Mouse (Mus musculus): ENCODE data around the gene Serpinf1.
"Not testable (repeated sequence)": the region's sequence is repeated elsewhere in the genome, so short reads cannot be mapped to it uniquely, and the experiment has no call there.

Gene Serpinf1

DNA sequence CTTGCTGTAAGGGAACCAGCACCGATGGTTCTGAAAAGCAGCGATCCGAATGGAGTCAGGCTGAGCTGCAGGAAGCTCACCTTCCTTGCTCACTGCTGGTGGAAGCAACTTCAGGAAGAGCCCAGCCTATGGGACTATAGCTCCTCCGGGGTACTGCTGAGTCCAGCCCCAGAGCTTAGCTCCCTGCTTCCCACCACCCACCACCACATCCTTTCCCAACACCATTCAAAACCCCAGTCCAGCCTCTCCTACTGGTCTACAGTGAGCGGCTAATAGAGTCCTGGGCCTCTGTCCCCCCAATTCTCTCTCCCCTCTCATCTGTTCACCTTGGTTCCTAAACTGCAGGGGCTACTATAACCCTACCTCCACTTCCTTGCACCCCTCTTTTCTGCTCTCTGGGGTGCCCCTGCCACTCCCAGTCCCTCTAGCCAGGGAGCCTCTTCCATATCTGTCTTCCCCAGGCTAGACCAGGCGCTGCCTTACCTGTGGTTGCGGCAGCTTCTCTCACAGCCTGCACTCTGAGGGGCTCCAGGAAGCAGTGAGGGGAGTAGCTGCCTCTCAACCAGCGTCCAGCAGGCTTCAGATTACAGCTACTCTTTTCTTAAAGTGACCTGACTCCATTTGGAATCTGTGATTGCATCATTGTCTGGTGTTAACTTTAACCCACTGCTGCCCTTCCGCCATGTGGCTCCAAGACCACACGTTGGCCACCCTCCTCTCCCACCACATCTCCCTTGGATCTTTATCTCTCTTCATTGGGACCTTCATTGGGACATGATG, at the start of gene Serpinf1:
Gene Serpinf1 (minus strand): TSS at position 689 of the 780 bp plus-strand sequence.
- peak; percentile 54 for DNase-seq (ENCODE audit: low read depth, low spot score)

DNA sequence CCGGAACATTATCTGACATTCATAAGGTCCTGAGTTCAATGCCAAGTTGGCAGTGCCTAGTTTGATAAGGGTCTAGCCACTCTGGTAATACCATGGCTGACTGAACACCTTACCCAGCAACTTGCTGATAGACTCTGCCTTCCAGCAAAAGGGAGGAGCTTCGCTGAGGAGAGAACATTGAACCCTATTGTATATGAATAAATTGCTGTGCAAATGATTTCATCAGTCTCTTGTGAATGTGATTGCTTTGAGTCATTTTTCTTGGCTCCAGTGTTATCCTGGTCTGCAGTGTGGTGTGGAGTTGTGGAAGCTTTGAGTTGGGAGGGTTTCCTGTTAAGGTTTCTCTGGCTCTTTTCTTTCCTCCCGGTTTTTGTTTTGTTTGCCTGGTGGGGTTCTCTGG, 48.2 kb upstream of the Serpinf1 start:
- no peak for DNase-seq (ENCODE audit: low read depth, low spot score)

DNA sequence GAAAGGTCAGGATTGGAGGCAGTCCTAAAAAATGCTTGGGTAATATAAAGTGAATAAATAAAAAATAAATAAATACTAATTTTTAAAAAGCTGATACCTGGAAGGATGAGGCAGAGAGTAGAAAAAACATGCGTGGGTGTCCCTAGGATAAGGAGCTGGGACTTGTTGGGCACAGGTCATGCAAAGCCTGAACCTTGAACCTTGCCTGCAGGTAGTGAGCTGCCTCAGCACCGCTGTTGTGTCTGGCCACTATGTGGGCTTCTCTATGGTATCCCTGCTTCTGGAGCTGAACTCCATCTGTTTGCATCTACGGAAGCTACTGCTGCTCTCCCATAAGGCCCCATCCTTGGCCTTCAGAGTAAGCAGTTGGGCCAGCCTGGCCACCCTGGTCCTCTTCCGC, 46.8 kb upstream of the Serpinf1 start:
- DNase-seq (ENCODE audit: low read depth, low spot score), result no peak

DNA sequence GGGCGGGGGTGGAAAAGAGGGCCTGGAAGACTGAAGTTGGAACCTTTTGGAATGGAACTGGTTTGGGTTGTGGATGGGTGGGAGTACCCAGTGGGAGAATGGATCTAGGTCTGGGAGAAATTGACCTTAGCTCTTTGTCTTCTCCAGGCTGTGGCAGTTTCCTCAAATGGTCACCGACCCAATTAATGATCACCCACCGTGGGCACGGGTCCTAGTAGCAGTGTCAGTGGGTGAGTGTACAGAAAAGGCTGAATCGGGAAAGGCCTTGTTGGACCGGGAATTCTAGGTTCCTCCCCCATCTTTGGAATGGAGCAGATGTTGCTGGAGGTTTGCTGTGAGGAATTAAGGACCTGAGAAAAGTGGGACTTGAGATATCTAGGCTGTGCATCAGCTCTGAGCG, 45.9 kb upstream of the Serpinf1 start:
- no peak for DNase-seq (ENCODE audit: low read depth, low spot score)

DNA sequence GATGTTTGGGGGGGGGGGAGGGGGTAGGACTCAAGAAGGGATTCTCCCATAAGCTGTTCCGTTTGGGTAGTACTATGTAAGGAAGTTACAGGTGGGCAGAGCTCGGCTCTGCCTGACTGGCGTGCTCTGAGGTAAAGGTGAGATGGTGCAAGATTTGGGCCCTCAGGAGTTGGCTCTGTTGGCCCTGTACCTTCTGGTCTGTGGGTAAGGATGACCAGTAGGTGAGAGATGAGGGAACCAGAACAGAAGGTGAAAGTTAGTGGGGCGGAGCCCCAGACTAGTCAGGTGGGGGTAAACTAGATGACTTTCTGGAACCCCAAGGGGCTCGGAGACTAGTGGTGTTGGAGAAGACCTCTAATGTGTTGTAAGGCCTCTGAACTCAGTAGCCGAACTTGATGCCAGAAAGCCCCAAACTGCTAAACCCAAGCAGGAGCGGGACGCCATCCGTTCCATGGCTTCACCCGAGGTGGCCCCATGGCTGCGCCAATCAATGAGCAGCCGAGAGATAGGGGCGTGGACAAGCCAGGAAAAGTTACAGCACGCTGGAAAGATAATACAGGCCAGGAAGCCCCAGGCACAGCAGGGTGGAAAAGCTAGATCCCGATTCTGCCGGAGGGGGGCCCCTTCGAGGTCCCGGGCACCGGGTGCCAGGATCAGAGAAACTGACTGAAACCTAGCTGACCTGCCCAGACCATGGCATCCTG, 45.2 kb upstream of the Serpinf1 start:
- DNase-seq (ENCODE audit: low read depth, low spot score), result no peak

DNA sequence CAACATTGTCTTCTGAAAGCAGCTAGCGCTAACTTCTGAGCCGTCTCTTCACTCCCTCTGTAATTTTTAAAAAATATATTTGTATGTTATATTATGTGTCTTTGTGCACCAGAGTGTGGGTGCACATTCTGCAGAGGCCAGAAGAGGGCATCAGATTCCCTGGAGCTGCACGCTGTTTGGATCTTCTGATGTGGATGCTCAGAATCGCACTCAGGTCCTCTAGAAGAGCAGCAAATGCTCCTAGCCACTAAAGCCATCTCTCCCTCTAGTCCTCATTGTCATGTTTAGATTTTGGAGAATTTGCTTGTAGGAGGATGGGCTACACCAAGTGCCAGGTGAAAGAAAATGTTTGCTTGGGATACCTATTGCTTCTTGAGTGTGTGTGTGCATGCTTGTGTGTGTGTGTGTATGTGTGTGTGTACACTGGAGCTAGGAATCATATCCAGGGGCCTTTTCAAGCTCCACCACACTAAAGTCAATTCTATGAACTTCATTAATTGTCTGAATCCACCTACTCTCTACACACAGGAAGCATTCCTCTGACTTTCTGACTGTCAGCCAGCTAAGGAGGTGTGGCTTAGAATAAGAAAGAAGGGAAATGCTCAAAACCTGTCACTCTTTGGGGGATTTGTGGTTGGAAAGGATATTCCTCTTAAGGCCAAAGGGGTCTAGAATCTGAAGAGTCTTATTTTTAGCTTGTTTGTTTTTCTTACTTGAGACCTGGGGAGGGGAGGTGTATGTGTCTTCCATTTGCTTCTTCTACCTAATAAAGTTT, 44.4 kb upstream of the Serpinf1 start:
- no peak for DNase-seq (ENCODE audit: low read depth, low spot score)

DNA sequence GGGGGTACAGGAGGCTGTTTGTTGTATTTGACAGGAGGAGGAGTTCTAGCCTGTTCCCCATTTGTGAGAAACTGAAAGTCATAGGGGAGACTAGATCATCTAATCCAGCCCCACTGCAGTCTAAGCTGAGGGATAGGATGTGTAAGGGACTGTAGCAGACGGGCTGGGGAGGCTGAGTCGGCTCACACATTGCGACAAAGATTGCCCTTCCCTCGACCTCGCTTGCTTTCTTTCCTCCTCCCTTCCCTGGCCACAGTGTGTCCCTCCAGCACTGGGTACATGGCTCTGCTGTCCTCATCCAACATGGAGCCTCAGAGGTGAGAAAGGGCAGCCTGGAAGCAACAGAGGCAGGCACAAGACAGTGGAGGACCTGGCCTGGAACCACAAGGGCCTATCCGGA, 42.5 kb upstream of the Serpinf1 start:
- no peak for DNase-seq (ENCODE audit: low read depth, low spot score)

DNA sequence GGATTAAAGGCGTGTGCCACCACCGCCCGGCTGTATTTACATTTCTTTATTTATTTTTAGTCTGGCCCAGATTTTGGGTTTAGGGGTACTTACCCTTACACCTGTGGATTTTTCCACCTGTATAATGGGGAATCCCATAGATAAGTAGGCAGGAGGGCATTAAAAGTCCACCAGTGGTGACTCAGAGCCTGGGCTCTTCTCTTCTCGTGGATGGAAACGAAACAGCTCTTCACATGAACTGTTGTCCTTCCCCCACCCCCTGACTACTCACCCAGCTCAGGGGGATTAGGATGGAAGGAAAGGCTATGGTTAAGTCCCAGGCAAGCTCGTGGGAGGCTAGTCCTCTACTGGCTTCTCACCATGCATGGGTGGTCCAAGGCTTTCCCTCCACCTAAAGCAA, 41.9 kb upstream of the Serpinf1 start:
- DNase-seq (ENCODE audit: low read depth, low spot score), result no peak

DNA sequence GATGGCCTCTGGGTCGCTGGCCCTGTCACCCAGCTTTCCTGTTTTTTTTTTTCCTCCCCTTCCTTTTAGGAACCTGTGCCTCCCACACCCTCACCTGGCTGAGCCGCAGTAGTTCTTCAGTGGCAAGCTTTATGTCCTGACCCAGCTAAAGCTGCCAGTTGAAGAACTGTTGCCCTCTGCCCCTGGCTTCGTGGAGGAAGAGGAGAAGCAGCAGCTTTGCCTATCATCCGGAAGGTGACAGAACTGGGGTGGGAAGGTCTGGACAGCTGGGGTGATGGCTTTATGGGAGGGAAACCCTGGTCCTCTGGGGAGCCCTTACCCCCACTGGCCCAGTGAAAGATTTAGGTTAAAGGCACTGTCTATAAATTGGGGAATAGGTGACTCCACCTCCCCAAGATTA, 41.1 kb upstream of the Serpinf1 start:
- DNase-seq (ENCODE audit: low read depth, low spot score), result no peak

DNA sequence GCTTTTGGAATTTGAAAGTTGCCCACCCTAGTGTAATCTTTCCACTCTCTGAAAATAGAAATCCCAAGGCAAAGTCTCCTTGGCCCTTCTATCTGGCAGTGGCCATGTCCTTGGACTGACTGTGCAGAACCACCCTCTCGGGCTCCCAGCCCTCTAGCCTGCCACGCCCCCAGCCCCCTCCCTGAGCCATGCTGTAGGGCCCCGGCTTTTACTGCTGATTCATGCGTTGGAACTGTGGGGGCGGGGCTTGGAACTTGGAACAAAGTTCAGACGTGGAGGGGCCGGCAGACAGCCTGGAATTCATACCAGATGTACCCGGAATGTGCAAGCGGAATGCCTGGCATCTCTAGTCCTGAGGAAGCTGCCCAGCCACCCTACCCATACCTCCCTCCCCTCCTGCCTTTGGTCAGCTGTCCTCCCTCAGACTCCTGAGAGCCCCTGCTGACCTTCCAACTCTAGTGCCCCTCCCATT, 40.4 kb upstream of the Serpinf1 start:
- peak; percentile 91 for DNase-seq (ENCODE audit: low read depth, low spot score)

DNA sequence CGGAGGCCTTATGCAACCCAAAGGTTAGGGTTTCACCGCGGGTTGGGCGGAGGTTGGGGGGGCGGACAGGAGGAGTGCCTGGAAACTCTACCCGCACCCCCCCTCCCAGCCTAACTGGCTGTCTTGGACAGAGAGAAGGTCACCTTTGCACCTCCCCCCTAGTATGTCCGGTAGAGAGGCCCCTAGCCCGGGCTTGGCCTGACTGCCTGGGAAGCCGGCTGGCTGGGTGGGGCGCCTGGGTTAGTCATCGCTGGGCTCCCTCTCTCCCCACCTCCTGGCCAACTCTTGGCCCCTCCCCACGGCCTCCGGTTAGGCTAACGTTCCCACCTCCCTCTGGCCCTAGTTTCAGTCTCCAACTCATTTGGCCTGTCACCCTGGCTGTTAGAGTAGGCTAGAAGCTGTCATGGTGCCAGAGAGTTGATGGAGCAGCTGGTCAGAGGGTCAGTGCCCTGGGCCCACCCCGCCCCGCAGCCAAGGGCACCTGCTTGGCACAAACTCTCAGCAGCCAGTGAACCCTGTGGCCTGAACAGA, 39.8 kb upstream of the Serpinf1 start:
- DNase-seq (ENCODE audit: low read depth, low spot score), result no peak

DNA sequence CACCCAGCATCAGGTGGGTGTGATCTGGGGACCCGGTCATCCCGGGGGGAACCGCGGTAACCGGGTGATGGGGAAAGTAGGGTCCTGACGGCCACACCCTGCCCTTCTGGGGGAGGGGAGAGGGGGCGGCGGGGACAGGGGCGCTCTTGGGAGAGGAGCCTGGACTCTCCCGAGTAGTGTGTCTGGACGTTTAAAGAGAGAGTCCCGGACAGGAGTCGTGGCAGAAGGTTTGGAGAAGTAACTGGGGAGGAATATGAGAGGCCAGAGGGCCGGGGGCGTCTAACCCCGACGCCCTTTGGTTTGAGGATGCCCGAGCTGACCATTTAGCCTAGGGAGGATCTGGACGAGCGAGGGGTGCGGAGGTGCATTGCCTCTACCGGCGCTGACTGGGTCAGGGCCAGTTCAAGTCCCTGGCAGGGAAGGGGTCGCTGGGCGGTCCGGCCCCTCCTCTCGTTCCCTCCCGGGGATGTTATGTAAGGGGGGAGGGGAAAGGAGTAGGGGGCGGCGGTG, 39.3 kb upstream of the Serpinf1 start:
- no peak for DNase-seq (ENCODE audit: low read depth, low spot score)

DNA sequence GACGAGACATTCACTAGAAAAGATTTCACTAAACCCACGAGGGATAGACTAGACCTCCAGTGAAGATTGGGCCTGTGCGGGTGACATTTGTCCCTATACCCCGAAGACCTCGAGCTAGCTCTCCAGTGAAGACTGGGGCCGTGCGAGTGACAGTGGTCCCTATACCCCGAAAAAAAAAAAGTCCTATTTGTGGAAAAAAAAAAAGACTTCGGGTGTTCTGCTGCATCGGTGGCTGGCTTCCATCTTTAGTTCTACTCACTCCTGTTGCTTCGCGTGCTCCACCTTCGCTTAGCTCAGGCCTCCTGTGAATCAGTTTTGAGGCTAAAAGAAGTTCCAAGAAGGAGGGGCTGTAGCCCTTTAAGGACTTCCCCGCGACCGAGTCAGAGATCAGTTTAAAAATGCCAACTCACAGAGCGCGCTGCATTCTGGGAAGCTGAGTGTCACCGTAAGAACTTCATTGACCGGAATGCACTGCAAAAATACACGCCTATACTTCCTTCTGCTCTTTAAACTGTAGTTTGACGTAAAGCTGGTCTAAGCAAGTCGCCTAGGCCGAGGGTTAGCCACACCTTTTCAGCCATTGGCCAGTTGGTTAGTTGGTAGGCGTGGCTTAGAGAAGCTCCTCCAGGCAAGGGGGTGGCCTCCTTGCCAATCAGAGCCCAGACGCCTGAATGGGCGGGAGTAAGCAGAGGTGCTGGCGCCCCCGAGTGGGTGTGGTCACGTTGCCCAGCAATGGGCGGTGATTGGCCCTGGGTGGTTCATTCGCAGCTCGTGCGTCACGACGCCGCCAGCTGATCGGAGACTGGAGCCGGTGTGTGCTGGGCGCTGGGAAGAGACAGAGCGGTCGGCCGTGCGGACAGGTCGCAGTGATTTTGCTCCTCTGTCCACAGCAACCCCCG, 38.6 kb upstream of the Serpinf1 start, which contains the start of gene Tlcd2:
Gene Tlcd2 (plus strand): TSS at position 872 of the 899 bp plus-strand sequence.
- peak; percentile 100 for DNase-seq (ENCODE audit: low read depth, low spot score)

DNA sequence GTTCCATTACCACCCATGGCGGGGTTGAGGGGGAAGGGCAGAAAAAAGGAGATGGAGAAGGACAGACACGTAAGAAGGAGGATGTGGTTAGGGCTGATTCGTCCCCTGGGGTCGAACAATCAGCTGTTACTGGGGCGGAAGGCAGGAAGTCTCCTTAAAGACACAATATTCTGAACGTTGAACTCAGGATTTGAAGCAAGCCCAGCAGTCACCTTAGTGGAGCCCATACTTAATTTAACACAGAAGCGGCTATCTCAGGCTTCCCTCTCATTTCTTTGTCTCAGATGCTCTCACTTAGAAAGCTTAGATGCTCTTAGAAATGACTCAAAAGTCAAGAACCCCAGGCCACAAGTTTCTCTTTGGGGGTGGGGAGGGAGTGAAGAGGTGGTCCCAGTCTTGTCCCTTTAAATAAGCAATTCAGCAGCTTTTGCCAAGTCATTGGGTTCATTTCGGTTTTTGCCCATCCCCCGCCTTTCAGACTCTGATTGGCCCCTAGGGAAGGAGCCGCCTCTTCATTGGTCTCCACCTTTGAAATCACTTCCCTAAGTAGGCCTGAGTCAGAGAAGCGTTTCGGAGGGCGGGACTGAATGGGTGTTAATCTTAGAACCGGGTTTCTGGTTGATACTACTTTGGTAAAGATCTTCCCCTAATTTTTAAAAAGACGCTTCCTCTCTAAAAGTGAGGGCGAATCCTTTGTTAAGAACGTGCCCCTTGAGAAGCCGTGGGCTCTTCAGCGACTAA, 37.8 kb upstream of the Serpinf1 start:
- DNase-seq (ENCODE audit: low read depth, low spot score), result peak; percentile 84

DNA sequence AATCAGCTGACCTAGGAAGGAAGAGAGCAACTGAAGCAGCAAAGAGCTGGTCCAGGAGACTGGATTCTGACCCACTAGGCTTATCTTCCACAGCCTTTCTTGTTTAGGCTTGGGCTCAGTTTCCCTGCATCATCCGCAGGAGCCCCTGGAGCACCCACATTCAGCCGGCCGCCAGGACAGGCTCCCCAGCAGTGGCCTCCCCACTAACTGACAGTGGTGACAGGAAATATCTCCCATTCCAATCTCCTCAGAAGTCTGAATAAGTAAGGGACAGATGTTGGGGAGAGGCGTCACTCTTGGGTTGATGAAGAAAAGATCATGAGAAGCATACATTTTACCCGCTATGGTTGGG, 37.2 kb upstream of the Serpinf1 start:
- no peak for DNase-seq (ENCODE audit: low read depth, low spot score)

DNA sequence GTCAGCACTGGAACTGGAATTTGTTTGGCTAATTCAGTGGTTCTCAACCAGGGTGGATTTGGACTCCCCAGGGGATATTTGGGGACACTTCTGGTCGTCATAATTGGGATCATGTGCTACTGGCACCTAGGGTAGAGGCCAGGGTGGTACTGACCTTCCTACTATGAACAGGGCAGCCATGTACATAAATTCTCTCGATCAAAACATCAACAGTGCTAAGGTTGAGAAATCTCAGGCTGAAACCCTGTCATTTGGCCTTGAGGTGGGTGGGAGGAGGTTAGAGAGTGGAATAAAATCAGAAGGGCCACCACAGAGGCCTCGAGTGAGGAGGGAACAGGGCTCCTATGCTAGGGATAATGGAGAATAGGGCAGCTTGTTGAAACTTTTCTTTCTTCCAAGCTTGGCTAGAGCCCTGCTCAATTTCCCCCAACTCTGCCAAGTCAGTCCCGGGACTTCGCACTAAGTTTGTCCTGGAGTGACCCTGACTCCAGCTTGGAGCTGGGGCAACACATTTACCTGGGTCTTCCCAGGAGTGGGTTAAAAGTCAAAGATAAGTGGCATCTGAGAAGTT, 36.7 kb upstream of the Serpinf1 start:
- no peak for DNase-seq (ENCODE audit: low read depth, low spot score)

DNA sequence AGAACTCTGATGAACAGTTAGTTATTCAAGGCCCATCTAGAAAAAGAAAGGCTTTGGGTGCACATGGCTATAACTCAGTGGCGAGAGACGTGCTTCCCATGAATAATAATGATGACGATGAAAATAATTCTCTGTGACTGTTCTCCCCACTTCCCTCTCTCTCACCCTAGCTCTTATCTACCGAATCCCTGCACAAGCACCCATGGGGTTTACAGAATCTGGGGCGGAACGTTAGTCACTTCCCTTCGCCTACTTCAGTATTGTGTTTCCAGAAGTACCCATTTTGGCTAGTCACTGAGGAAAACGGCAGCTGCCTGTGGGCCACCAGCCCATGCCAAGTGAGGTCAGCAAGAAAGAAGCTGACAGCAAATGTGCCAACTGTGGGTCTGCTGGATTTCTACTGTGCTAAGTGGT, 36.1 kb upstream of the Serpinf1 start:
- DNase-seq (ENCODE audit: low read depth, low spot score), result no peak

DNA sequence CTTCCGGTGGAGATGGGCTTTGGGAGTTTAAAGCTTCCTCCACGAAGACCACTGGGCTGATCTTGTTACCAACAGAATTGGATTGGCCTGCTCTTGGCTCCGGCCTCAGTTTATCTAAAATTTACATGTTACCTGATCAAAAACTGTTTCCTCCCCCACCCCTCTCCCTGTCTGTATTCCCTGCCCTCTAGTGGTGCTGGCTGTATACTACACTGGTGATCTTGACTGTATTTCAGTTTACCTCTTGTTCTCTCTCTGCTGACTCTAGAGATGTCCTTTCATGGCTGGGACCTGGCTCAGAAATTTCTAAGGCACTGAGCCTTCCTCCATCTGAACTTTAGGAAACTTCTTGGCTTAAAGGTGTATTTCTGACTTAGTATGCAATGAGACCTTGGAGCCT, 35.7 kb upstream of the Serpinf1 start:
- no peak for DNase-seq (ENCODE audit: low read depth, low spot score)

DNA sequence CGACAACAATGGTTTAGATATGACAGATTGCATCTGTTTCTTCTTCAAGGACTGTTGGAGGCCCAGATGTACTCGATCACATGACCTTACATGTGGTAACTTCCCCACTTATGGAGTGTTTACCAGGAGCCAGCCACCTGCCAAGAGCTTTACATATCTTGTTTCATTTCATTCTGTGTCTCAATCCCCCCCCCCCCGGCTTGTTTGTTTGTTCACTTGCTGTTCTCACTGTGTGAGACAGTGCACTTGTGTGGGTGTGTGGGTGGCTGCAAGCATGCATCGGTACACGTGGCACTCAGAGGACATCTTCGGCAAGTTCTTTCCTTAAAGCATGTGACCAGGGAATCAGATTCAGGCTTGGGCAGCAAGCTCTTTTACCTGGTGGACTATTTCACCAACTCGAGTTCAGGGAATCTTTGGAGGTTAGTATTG, 34.0 kb upstream of the Serpinf1 start:
- no peak for DNase-seq (ENCODE audit: low read depth, low spot score)

DNA sequence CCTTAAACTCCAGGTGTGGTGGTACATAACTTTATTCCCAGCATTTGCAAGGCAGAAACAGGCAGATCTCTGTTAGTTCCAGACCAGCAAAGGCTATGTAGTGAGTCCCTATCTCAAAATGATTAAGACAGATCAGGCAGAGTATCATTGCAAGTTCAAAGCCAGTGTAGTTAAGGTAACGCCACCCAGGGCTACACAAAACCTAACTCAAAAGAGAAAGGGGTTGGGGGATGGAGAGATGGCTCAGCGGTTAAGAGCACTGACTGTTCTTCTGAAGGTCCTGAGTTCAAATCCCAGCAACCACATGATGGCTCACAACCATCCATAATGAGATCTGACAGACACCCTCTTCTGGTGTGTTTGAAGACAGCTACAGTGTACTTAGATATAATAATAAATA, 33.5 kb upstream of the Serpinf1 start:
- not testable (repeated sequence) for DNase-seq (ENCODE audit: low read depth, low spot score)

Measured in forelimb bud, embryonic 11.5 days (tissue).